Mouse (Mus musculus) heart, embryonic 10.5 days (tissue): Measurements from ENCODE around the gene Akr1a1. TPM values are rescaled to one million over a fixed set of nuclear protein-coding genes. Genes with fewer than 3 reads are reported as not detected.
A peak's percentile ranks its signal among the peaks of the same experiment; 100 is the strongest.

ENCODE experiments used
- DNase-seq: peaks from one replicate; pipeline ENCODE4 v3.0.0-alpha.2; 2017; ENCODE audit warnings: low spot score
- H3K27ac ChIP-seq: fragments of 300-500 bp; sonication (generic); 2 replicates; pipeline ENCODE4 v1.5.1; 2016; ENCODE audit warnings: mild to moderate bottlenecking
- H3K27me3 ChIP-seq: fragments of 300-500 bp; sonication (generic); 2 replicates; pipeline ENCODE4 v1.6.1; 2016; ENCODE audit warnings: mild to moderate bottlenecking; ENCODE audit not compliant: poor library complexity, insufficient read depth, severe bottlenecking
- H3K36me3 ChIP-seq: fragments of 300-500 bp; sonication (generic); 2 replicates; pipeline ENCODE4 v1.6.1; 2016; ENCODE audit warnings: mild to moderate bottlenecking, moderate library complexity
- H3K4me1 ChIP-seq: fragments of 300-500 bp; sonication (generic); 2 replicates; pipeline ENCODE4 v1.6.1; 2016; ENCODE audit warnings: mild to moderate bottlenecking
- H3K4me3 ChIP-seq: fragments of 300-500 bp; sonication (generic); 2 replicates; pipeline ENCODE4 v1.5.1; 2016; ENCODE audit warnings: mild to moderate bottlenecking, moderate library complexity
- H3K9me3 ChIP-seq: fragments of 300-500 bp; sonication (generic); 2 replicates; pipeline ENCODE4 v1.6.1; 2016; ENCODE audit warnings: mild to moderate bottlenecking, moderate library complexity
- WGBS: fragments of 180-500 bp; shearing (Covaris S2); methylation state at CpG from one replicate; pipeline ENCODE4 v1.1.7; 2016; 5-methylcytosine and 5-hydroxymethylcytosine counted together
- polyA plus RNA-seq: library from polyadenylated mRNA; unstranded; fragments of >200 nt; fragmentation: Nextera tagmentation; extraction: Ambion mirVana; gene quantifications from 2 replicates; pipeline ENCODE4 v1.2.1, GENCODE M21; 2016

Gene Akr1a1
- polyA plus RNA-seq, 1 experiment from 2014 or later = 694 TPM

- Histone ChIP-seq H3K4me1 (no peaks in the 10 kb centered on the region), H3K4me3 (no peak overlapping the region), H3K36me3 (peaks cover 95% of the 10 kb centered on the region), H3K27me3 (no peaks in the 10 kb centered on the region), H3K9me3 (no peaks in the 10 kb centered on the region), H3K27ac (no peak overlapping the region)
- 97% methylated on average over 2 of the region's 2 CpGs for WGBS
- no peak for DNase-seq
Measured at GRCm38 (mm10) chr4:116615237-116615636, 36.2 kb downstream of the Akr1a1 start.

- Histone ChIP-seq H3K36me3 (peaks cover 94% of the 10 kb centered on the region), H3K27me3 (no peaks in the 10 kb centered on the region), H3K27ac (no peak overlapping the region), H3K9me3 (no peaks in the 10 kb centered on the region), H3K4me1 (no peaks in the 10 kb centered on the region), H3K4me3 (no peak overlapping the region)
- DNase-seq = no peak
- WGBS = 91% methylated on average over 2 of the region's 2 CpGs
Measured at GRCm38 (mm10) chr4:116612621-116613020, 38.9 kb downstream of the Akr1a1 start.

- DNase-seq = peak; percentile 97
- under 1% methylated on average over 50 of the region's 50 CpGs for WGBS
- H3K27me3 ChIP-seq = no peaks in the 10 kb centered on the region
- peak overlapping the region; percentile 87 for H3K27ac ChIP-seq
- H3K9me3 ChIP-seq = no peaks in the 10 kb centered on the region; the same call in 1 of the 2 replicates
- peaks cover 23% of the 10 kb centered on the region for H3K4me1 ChIP-seq
- peaks cover 49% of the 10 kb centered on the region for H3K36me3 ChIP-seq
- H3K4me3 ChIP-seq = peak overlapping the region; percentile 74
Measured at GRCm38 (mm10) chr4:116596978-116597881, 54.2 kb downstream of the Akr1a1 start.

- Histone ChIP-seq H3K27me3 (no peaks in the 10 kb centered on the region), H3K27ac (peak within 1 kb of the TSS; percentile 87), H3K4me3 (peak within 1 kb of the TSS; percentile 74), H3K36me3 (peaks cover 49% of the 10 kb centered on the region), H3K9me3 (no peaks in the 10 kb centered on the region; the same call in 1 of the 2 replicates), H3K4me1 (peaks cover 23% of the 10 kb centered on the region)
- 28% methylated on average over 5 of the region's 5 CpGs for WGBS
- no peak for DNase-seq
Measured at GRCm38 (mm10) chr4:116596379-116596778, 55.1 kb downstream of the Akr1a1 start, which contains the start of gene Ccdc17. Gene Ccdc17 (plus strand): TSS chr4:116596654.

GRCm38 (mm10) chr4:116595793-116596192 lies 55.7 kb downstream of the Akr1a1 start:
- Histone ChIP-seq H3K27ac (no peak overlapping the region), H3K4me3 (no peak overlapping the region), H3K9me3 (no peaks in the 10 kb centered on the region; the same call in 1 of the 2 replicates), H3K4me1 (peaks cover 23% of the 10 kb centered on the region), H3K27me3 (no peaks in the 10 kb centered on the region), H3K36me3 (peaks cover 49% of the 10 kb centered on the region)
- no peak for DNase-seq
- WGBS = 78% methylated on average over 8 of the region's 8 CpGs

Other genes starting within 250 kb of the Akr1a1 start
- gene Mast2, start 187.5 kb downstream of the Akr1a1 start, polyA plus RNA-seq = 15.4 and 15.5 TPM in 2 replicates
- 13.8 and 17.5 TPM in 2 replicates for gene Ipp, start 144.1 kb downstream of the Akr1a1 start, polyA plus RNA-seq
- gene Tmem69, start 95.7 kb downstream of the Akr1a1 start, polyA plus RNA-seq = 23.8 and 24.5 TPM in 2 replicates
- 16.8 and 28.4 TPM in 2 replicates for gene Gpbp1l1, start 94.0 kb downstream of the Akr1a1 start, polyA plus RNA-seq
- 1.7 and 2.8 TPM in 2 replicates for gene Ccdc17, start 55.0 kb downstream of the Akr1a1 start, polyA plus RNA-seq
- gene Nasp, start 23.7 kb downstream of the Akr1a1 start, polyA plus RNA-seq = 130 and 174 TPM in 2 replicates
- 1,191 and 1,224 TPM in 2 replicates for gene Prdx1, start 33.9 kb upstream of the Akr1a1 start, polyA plus RNA-seq
- gene Mmachc, start 56.7 kb upstream of the Akr1a1 start, polyA plus RNA-seq = 33.6 and 37.0 TPM in 2 replicates
- gene Ccdc163, start 56.8 kb upstream of the Akr1a1 start, polyA plus RNA-seq = 21.2 and 23.2 TPM in 2 replicates
- gene Tesk2, start 69.3 kb upstream of the Akr1a1 start, polyA plus RNA-seq = 3.2 and 5.1 TPM in 2 replicates
- 24.5 and 29.4 TPM in 2 replicates for gene Toe1, start 156.0 kb upstream of the Akr1a1 start, polyA plus RNA-seq
- 13.9 and 19.4 TPM in 2 replicates for gene Mutyh, start 156.0 kb upstream of the Akr1a1 start, polyA plus RNA-seq
- 0.73 and 1.3 TPM in 2 replicates for gene Hpdl, start 170.0 kb upstream of the Akr1a1 start, polyA plus RNA-seq
- gene Zswim5, start 225.7 kb upstream of the Akr1a1 start, polyA plus RNA-seq = 0.57 and 1.1 TPM in 2 replicates